Mouse (Mus musculus) embryonic stem cell, embryonic (primary cell): ENCODE measurements around the gene H2-Q4.
"Not testable (repeated sequence)": the region's sequence is repeated elsewhere in the genome, so short reads cannot be mapped to it uniquely, and the experiment has no call there.

Experiments
- CTCF ChIA-PET, 4 experiments: fragments of 300-600 bp in 2 of 4; fragments of 350-600 bp in 2 of 4; sonication (Branson Sonifier 250); formaldehyde crosslinking; loops; one replicate each; lab custom pipeline; 2022; ENCODE audit warnings: inconsistent platforms in 2 of 4; lab: Charles Lee
- POLR2A ChIA-PET, 4 experiments: fragments of 300-600 bp in 2 of 4; fragments of 350-600 bp in 2 of 4; sonication (Branson Sonifier 250); formaldehyde crosslinking; loops; one replicate each; lab custom pipeline; 2022; ENCODE audit warnings: antibody characterized with exemption in 4 of 4, inconsistent platforms in 1 of 4; lab: Charles Lee

The H2-Q4 gene

DNA sequence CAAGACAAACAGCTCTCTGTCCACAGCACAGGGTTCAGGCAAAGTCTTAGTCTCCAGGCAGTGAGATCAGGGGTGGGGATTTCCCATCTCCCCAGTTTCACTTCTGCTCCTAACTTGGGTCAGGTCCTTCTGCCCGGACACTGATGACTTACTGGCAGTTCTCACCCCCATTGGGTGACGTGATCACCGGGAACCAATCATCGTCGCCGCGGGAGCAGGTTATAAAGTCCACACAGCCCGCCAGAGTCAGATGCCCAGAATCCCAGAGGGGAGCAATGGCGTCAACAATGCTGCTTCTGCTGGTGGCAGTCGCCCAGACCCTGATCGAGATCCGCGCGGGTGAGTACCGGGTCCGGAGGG is at the start of gene H2-Q4:
H2-Q4 (plus strand) TSS at position 249 of the 360 bp plus-strand sequence.
- ChIA-PET POLR2A (no interaction called here), CTCF (interaction anchor here in 2 of 4 experiments (0.6 to 1.3 kb wide), 3 partner anchors 10 to 263 kb away, joined by 3 to 6 read pairs (median 6); no protein-coding TSS in a partner anchor)

DNA sequence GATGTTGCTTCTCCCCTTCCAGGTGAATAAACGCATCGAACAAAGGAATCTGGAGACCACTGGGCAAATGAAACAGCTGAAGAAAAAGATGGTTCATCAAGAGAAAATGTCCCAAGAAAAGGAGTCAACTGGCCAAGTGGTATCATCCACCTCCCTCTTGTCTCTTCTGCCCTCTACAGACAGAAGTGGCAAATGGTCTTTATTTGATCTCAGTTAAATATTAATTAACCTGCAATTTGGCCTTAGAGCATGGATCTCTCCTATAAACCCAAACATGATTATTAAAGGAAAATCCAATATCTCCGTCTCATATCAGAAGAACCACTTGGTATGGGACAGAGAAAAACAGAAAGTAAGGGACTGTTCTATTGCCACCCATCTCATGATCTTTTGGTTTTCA is 49.7 kb upstream of the H2-Q4 start:
- POLR2A ChIA-PET, result not testable (repeated sequence)
- CTCF ChIA-PET, result interaction anchor here in 1 of 4 experiments (2.0 kb wide), 1 partner anchor 28 kb away, joined by 4 read pairs; no protein-coding TSS in a partner anchor

DNA sequence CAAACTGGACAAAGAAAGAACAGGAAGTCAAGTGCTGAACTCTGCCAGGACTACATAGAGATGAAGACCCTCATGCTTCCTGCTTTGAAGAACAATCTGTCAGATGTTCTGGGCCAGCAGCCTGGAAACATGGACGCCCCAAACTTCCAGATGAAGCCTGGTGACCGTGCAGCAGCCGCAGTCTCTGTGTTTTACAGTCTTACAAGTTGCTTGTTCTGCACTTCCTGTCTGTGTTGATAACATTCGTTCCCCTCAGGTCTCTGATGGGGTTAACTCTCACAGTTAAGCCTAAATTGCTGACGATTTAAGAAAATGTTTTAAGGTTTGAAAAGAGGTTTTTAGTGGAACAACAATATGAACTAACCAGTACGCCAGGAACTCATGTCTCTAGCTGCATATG is 47.9 kb upstream of the H2-Q4 start:
- CTCF ChIA-PET, result not testable (repeated sequence)
- POLR2A ChIA-PET, result interaction anchor here in 1 of 4 experiments (0.6 kb wide), 1 partner anchor 344 kb away, joined by 3 read pairs; no protein-coding TSS in a partner anchor

DNA sequence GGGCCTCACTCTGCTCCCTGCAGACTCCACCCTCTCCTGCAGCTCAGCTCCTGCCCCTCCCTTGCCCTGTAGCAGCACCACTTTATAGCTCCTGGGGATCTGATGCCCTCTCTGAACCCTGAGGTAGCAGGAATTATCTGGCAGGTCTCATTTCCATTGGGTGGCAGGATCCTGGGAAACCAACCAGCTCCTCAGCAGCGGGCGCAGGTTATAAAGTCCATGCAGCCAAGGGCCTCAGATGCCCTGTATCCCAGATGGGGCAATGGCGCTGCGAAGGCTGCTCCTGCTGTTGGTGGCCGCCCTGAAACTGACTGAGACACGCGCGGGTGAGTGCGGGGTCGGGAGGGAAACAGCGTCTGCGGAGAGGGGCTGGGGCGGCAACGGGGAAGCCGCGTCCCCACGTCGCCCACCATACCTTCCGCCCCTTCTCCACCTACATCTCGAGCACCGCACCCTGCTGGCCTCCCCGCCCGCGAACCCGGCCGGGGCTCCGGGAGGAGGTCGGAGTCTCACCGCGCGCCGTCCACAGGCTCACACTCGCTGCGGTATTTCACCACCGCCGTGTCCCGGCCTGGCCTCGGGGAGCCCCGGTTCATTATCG is 37.2 kb upstream of the H2-Q4 start, which contains the start of gene H2-Q2:
H2-Q2 (plus strand) TSS at position 172 of the 601 bp plus-strand sequence.
- ChIA-PET CTCF (interaction anchor here in 1 of 4 experiments (0.9 kb wide), 1 partner anchor 40 kb away, joined by 3 read pairs; no protein-coding TSS in a partner anchor), POLR2A (interaction anchor here in 2 of 4 experiments (0.6 to 1.7 kb wide), 6 partner anchors 9 to 448 kb away, joined by 3 to 6 read pairs (median 3); partner anchors contain the start of gene H2-Q1 (in 1 of the 2))

DNA sequence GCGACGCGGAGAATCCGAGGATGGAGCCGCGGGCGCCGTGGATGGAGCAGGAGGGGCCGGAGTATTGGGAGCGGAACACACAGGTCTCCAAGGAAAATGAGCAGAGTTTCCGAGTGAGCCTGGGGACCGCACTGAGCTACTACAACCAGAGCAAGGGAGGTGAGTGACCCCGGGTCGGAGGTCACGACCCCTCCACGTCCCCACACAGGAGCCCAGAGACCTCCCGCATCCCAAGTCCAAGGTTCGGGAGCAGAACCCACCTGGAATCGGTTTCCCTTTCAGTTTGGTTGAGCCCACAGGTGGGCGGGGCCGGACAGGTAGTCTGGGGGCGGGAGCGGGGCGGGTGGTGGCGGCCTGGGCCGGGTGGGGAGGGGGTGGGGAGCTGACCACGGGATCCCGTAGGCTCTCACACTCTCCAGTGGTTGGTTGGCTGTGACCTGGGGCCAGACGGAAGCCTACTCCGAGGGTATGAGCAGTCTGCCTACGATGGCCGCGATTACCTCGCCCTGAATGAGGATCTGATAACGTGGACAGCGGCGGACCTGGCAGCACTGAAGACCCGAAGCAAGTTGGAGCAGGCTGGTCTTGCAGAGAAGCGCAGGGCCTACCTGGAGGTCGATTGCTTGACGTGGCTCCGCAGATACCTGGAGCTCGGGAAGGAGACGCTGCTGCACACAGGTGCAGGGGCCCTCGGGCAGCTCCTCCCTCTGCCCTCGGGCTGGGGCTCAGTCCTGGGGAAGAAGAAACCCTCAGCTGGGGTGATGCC is 36.5 kb upstream of the H2-Q4 start:
- CTCF ChIA-PET, result interaction anchor here in 2 of 4 experiments (0.5 to 0.8 kb wide), 3 partner anchors 42 to 174 kb away, joined by 3 to 5 read pairs (median 3); no protein-coding TSS in a partner anchor

DNA sequence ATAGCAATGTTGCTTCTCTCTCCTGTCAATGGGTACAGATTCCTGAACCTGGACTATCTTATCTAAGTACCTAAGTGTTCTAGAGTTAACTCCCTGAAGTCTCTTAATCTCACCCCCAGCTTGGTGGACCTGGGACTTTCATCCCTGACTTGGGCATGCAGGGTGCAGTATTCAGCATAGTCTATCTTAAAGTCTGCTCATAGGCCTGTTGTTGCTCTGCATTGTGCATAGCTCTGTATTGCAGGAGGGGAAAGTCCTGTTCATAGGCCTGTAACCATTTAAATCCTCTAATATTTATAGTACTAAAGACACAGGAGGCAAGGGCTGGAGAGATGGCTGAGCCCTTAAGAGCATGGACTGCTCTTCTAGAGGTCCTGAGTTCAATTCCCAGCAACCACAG is 31.8 kb upstream of the H2-Q4 start:
- CTCF ChIA-PET, result not testable (repeated sequence)
- POLR2A ChIA-PET, result interaction anchor here in 2 of 4 experiments (0.9 to 1.3 kb wide), 3 partner anchors 19 to 57 kb away, joined by 3 to 5 read pairs (median 5); no protein-coding TSS in a partner anchor

More for the DNA sequence above, 36.5 kb upstream of the H2-Q4 start:
- POLR2A ChIA-PET, result interaction anchor here in 2 of 4 experiments (0.6 to 1.7 kb wide), 6 partner anchors 8 to 98 kb away, joined by 3 to 6 read pairs (median 4); partner anchors contain the start of gene H2-Q1 (in 1 of the 2)

DNA sequence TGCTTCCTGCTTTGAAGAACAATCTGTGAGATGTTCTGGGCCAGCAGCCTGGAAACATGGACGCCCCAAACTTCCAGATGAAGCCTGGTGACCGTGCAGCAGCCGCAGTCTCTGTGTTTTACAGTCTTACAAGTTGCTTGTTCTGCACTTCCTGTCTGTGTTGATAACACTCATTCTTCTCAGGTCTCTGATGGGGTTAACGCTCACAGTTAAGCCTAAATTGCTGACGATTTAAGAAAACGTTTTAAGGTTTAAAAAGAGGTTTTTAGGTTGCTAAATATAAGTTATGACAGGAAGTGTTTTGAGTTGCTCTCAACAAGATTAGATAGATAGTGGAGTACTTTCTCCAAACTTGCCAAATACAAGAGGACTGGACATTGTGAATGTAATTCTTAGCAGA is 26.1 kb upstream of the H2-Q4 start:
- POLR2A ChIA-PET, CTCF ChIA-PET: not testable (repeated sequence)

DNA sequence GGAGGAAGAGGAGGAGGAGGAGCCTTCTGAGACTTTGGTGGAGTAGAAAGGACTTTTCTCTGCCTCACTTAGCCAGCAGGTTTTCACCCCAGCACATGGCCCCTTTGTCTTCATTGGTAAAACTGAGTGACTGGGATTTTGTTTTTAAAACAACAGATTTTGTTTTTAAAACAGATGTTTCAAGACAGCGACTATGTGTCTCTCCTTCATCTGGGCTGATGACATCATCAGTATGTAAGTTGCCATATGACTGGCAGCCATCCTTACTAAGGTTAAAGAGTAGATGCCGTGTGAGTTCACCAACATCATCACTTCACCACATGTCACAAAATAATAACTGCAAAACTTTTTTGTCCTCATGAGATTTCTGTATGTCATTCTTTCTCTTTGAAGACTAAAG is 25.3 kb upstream of the H2-Q4 start:
- ChIA-PET CTCF (no interaction called here), POLR2A (no interaction called here)

DNA sequence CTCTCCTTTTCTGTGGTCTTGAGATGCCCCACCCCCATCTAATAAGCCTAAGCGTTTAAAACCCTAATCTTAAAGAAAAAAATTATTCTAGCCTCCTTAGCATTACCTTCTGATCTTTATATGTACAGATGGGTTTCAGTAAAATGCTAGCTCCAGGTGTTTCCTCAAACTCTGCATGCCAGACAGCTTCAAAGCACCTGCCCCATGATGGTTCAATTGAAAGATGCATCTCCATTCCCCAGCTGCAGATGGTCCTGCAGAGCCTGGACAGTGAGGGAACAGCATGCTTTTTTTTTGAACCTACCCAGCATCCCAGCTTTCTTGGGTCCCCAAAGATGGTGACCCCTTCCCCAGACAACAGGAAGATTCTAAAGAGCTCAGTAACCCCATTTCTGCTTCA is 22.3 kb upstream of the H2-Q4 start:
- CTCF ChIA-PET, result interaction anchor here in 1 of 4 experiments (0.6 kb wide), 1 partner anchor 27 kb away, joined by 4 read pairs; no protein-coding TSS in a partner anchor

DNA sequence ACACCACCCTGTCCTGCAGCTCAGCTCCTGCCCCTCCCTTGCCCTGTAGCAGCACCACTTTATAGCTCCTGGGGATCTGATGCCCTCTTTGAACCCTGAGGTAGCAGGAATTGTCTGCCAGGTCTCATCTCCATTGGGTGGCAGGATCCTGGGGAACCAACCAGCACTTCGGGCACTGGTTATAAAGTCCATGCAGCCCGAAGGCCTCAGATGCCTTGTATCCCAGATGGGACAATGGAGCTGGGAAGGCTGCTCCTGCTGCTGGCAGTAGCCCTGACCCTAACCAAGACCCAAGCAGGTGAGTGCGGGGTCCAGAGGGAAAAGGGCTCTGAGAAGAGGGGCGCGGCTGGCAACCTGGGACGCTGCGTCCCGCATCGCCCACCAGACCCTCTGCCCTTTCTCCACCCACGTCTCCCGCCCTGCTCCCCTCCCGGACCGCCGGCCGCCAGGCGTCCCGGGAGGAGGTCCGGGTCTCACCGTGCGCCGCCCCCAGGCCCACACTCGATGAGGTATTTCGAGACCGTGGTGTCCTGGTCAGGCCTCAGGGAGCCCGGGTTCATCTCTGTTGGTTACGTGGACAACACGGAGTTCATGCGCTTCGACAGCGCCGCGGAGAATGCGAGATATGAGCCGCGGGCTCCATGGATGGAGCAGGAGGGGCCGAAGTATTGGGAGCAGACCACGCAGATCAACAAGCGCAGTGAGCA is 20.5 kb upstream of the H2-Q4 start:
- CTCF ChIA-PET, result interaction anchor here in 1 of 4 experiments (1.4 kb wide), 1 partner anchor 57 kb away, joined by 4 read pairs; no protein-coding TSS in a partner anchor
- POLR2A ChIA-PET, result no interaction called here

More for the DNA sequence above, 22.3 kb upstream of the H2-Q4 start:
- POLR2A ChIA-PET, result interaction anchor here in 1 of 4 experiments (0.6 kb wide), 1 partner anchor 302 kb away, joined by 4 read pairs; no protein-coding TSS in a partner anchor

DNA sequence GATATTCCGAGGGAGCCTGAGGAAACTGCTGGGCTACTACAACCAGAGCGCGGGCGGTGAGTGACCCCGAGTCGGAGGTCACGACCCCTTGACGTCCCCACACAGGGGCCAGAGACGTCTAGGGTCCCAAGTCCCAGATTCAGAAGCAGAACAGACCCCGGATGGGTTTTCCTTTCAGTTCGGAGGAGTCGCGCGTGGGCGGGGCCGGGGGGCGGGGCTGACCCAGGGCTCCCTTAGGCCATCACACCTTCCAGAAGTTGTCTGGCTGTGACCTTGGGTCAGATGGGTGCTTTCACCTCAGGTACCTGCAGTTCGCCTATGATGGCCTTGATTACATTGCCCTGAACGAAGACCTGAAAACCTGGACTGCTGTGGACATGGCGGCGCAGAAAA is 20.0 kb upstream of the H2-Q4 start:
- CTCF ChIA-PET, result interaction anchor here in 1 of 4 experiments (1.4 kb wide), 1 partner anchor 58 kb away, joined by 4 read pairs; no protein-coding TSS in a partner anchor

DNA sequence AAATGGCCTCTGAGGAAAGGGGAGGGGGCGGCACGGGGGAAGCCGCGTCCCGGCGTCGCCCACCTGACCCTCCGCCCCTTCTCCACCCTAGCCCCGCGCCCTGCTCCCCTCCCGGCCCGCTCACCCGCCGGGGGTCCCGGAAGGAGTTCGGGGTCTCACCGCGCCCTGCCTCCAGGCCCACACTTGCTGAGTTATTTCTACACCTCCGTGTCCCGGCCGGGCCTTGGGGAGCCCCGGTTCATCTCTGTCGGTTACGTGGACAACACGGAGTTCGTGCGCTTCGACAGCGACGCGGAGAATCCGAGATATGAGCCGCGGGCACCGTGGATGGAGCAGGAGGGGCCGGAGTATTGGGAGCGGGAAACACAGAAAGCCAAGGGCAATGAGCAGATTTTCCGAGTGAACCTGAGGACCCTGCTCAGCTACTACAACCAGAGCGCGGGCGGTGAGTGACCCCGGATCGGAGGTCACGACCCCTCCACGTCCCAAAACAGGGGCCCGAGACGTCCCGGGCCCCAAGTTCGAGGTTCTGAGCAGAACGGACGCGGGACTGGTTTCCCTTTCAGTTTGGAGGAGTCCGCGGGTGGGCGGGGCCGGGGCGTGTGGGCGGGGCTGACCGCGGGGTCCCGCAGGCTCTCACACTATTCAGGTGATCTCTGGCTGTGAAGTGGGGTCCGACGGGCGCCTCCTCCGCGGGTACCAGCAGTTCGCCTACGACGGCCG is 473 bp downstream of the H2-Q4 start:
- POLR2A ChIA-PET, result no interaction called here

More for the DNA sequence above, 20.0 kb upstream of the H2-Q4 start:
- POLR2A ChIA-PET, result no interaction called here

DNA sequence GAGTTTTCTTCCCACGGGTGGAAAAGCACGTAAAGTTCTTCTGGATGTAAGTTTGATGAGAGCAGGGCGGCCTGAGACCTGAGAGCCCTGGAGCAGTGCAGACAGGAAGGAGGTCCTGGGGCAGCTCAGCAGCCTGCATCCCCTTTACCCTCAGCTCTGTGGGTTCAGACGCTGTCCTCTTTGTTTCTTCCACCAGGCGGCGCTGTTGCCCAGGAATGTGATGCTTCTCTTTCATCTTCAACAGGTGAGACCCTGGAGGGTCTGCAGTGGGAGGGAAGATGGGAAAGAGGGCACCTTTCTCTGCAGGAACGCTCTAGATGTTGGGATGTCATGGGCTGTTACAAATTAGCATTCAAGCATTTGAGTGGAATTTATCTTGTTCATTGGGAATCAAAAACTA is 10.4 kb downstream of the H2-Q4 start:
- CTCF ChIA-PET, result interaction anchor here (0.6 to 0.9 kb wide), 6 partner anchors 11 to 120 kb away, joined by 3 to 15 read pairs (median 3); partner anchors contain the start of gene H2-Q4 (in 1 of the 4)
- POLR2A ChIA-PET, result interaction anchor here in 1 of 4 experiments (0.6 kb wide), 1 partner anchor 45 kb away, joined by 4 read pairs; no protein-coding TSS in a partner anchor

More for the DNA sequence above, 473 bp downstream of the H2-Q4 start:
- CTCF ChIA-PET, result interaction anchor here in 2 of 4 experiments (0.6 to 1.3 kb wide), 3 partner anchors 10 to 263 kb away, joined by 3 to 6 read pairs (median 6); no protein-coding TSS in a partner anchor

DNA sequence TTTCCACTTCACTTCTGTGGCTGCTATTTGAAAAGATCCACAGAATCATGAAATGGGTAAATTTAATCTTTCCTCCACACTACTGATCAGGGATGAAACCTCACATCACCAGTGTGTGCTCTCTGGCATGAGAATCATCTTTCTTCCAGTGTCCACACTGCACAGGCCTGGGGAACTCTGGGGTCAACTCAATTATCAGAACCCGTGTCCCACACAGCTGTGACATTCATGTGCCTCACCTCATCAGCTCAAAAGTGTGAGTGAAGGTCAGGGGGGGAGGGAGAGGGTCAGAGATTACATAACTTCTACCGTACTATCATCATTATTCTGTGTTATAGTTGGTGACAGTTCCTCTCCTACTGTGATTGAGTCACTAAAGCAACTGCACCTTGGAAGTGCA is 13.3 kb downstream of the H2-Q4 start:
- CTCF ChIA-PET, POLR2A ChIA-PET: not testable (repeated sequence)

DNA sequence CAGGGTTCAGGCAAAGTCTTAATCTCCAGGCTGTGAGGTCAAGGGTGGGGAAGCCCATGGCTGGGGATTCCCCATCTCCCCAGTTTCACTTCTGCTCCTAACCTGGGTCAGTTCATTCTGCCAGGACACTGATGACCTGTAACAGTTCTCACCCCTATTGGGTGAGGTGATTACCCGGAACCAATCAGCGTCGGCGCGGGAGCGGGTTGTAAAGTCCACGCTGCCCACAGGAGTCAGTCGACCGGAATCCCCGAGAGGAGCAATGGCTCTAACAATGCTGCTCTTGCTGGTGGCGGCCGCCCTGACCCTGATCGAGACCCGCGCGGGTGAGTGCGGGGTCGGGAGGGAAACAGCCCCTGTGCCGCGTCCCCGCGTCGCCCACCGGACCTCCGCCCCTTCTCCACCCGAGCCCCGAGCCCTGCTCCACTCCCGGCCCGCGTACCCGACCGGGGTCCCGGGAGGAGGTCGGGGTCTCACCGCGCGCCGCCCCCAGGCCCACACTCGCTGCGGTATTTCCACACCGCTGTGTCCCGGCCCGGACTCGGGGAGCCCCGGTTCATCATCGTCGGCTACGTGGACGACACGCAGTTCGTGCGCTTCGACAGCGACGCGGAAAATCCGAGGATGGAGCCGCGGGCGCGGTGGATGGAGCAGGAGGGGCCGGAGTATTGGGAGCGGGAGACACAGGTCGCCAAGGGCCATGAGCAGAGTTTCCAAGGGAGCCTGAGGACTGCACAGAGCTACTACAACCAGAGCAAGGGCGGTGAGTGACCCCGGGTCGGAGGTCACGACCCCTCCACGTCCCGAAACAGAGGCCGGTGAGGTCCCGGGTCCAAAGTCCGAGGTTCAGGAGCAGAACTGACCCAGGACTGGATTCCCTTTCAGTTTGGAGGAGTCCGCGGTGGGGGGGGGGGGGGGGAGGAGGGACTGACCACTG is 14.7 kb downstream of the H2-Q4 start:
- POLR2A ChIA-PET, result interaction anchor here in 1 of 4 experiments (0.5 kb wide), 2 partner anchors 46 to 262 kb away, joined by 3 to 5 read pairs; partner anchors contain the start of gene Apom
- CTCF ChIA-PET, result not testable (repeated sequence)

DNA sequence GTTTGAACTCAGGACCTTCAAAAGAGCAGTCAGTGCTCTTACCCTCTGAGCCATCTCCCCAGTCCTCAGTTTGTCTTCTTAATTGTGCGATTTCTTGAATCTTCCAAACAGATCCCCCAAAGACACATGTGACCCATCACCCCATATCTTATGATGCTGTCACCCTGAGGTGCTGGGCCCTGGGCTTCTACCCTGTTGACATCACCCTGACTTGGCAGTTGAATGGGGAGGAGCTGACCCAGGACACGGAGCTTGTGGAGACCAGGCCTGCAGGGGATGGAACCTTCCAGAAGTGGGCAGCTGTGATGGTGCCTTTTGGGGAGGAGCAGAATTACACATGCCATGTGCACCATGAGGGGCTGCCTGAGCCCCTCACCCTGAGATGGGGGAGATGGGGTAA is 17.5 kb downstream of the H2-Q4 start:
- CTCF ChIA-PET, POLR2A ChIA-PET: not testable (repeated sequence)

DNA sequence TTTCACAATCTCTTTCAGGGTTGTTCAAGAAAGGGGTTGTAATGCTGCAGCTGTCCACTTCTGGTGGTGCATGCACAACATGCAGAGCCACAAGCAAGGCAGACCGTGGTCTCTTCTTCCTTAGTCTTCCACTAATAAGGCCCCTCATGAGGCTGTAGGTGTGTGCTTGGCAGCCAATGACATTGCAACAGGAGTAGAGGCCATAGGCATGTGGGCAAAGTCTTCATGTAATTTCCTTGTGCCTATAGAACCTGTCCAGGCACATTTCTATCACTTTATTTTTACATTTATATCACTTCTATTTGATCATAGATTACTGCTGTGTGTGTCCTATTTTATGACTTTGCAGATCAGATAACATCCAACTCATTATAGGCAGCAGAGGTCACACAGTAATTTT is 33.6 kb downstream of the H2-Q4 start:
- CTCF ChIA-PET, POLR2A ChIA-PET: not testable (repeated sequence)
